Mouse (Mus musculus) heart, embryonic 12.5 days (tissue): ENCODE measurements at regions not wholly inside any gene's neighbourhood (a gene's known extent, or its start where the extent isn't known, plus 50 kb on each side); places are given as distances from the start of the nearest gene placed in this dataset.

ENCODE experiments used
- ATAC-seq: fragments of 200-750 bp; cut with Nextera tagmentation; 2 replicates; pipeline ENCODE4 v1.8.0; 2017; ENCODE audit warnings: moderate TSS enrichment, moderate library complexity; ENCODE audit not compliant: insufficient number of reproducible peaks, low FRiP score
- H3K27ac ChIP-seq: fragments of 300-500 bp; sonication (generic); 2 replicates; pipeline ENCODE4 v1.5.1; 2016; ENCODE audit warnings: mild to moderate bottlenecking, moderate library complexity; ENCODE audit not compliant: poor library complexity, severe bottlenecking
- H3K27me3 ChIP-seq: fragments of 300-500 bp; sonication (generic); replicated peaks from 2 replicates; pipeline ENCODE4 v1.6.1; 2016; ENCODE audit warnings: mild to moderate bottlenecking, moderate library complexity
- H3K36me3 ChIP-seq: fragments of 300-500 bp; sonication (generic); 2 replicates; pipeline ENCODE4 v1.6.1; 2016; ENCODE audit warnings: mild to moderate bottlenecking, moderate library complexity
- H3K4me1 ChIP-seq: fragments of 300-500 bp; sonication (generic); replicated peaks from 2 replicates; pipeline ENCODE4 v1.6.1; 2016; ENCODE audit warnings: mild to moderate bottlenecking
- H3K4me2 ChIP-seq: fragments of 300-500 bp; sonication (generic); 2 replicates; pipeline ENCODE4 v1.6.1; 2016; ENCODE audit warnings: mild to moderate bottlenecking, moderate library complexity
- H3K4me3 ChIP-seq: fragments of 300-500 bp; sonication (generic); 2 replicates; pipeline ENCODE4 v1.5.1; 2016; ENCODE audit warnings: mild to moderate bottlenecking
- H3K9ac ChIP-seq: fragments of 300-500 bp; sonication (generic); 2 replicates; pipeline ENCODE4 v1.6.1; 2016; ENCODE audit warnings: mild to moderate bottlenecking, moderate library complexity
- H3K9me3 ChIP-seq: fragments of 300-500 bp; sonication (generic); replicated peaks from 2 replicates; pipeline ENCODE4 v1.6.1; 2016; ENCODE audit warnings: mild to moderate bottlenecking, moderate library complexity
- WGBS: fragments of 180-500 bp; shearing (Covaris S2); methylation state at CpG from one replicate; pipeline ENCODE4 v1.1.7; 2016; 5-methylcytosine and 5-hydroxymethylcytosine counted together

DNA sequence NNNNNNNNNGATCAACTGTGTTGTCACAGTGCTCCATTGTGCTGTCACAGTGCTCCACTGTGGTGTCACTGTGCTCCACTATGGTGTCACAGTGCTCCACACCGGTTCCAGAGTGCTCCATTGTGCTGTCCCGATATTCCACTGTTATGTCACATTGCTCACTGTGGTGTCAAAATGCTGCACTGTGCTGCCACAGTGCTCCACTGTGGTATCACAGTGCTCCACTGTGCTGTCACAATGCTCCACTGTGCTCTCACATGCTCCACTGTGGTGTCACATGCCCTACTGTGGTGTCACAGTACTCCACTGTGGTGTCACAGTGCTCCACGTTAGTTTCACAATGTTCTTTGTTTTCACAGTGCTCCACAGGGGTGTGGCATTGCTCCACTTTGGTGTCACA lies 359.3 kb upstream of the Olfr161 start:
- H3K36me3 ChIP-seq: no peaks in the 10 kb centered on the region
- WGBS: 59% methylated on average over 3 of the region's 3 CpGs
- ATAC-seq: peak; percentile 51; the same call in 1 of the 2 replicates
- H3K4me3 ChIP-seq: no peak overlapping the region
- H3K9ac ChIP-seq: no peak overlapping the region
- H3K9me3 ChIP-seq: peaks cover 53% of the 10 kb centered on the region
- no peak overlapping the region for H3K4me2 ChIP-seq
- no peaks in the 10 kb centered on the region for H3K27me3 ChIP-seq
- H3K4me1 ChIP-seq: no peaks in the 10 kb centered on the region
- no peak overlapping the region for H3K27ac ChIP-seq

DNA sequence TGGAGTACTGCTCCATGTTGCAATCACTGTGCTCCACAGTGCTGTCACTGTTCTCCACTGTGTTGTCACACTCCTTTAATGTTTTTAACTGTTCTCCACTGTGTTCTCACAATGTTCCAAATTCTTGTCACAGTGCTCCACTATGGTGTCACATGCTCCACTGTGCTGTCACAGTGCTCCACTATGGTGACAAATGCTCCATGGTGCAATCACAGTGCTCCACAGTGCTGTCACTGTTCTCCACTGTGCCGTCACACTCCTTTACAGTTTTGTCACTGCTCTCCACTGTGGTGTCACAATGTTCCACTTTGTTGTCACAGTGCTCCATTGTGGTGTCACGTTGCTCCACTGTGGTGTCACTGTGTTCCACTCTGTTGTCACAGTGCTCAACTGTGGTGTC lies 358.2 kb upstream of the Olfr161 start:
- Histone ChIP-seq H3K27ac (no peak overlapping the region), H3K27me3 (no peaks in the 10 kb centered on the region), H3K9ac (no peak overlapping the region), H3K9me3 (peaks cover 61% of the 10 kb centered on the region), H3K4me2 (no peak overlapping the region), H3K4me3 (no peak overlapping the region), H3K36me3 (no peaks in the 10 kb centered on the region), H3K4me1 (no peaks in the 10 kb centered on the region)
- 0 out of 2 replicates have a peak, but pooled peaks have one; percentile 26 for ATAC-seq
- 34% methylated on average over 2 of the region's 2 CpGs for WGBS

DNA sequence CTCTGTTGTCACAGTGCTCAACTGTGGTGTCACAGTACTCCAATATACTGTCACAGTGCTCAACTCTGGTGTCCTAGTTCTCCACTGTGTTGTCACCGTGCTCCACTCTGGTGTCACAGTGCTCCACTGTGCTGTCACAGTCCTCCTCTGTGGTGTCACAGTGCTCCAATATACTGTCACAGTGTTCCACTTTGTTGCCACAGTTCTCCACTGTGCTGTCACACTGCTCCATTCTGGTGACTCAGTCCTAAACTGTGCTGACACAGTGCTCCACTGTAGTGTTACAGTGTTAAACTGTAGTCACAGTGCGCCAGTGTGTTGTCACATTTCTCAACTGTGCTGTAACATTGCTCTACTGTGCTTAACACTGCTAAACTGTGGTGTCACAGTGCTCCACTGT lies 356.8 kb upstream of the Olfr161 start:
- Histone ChIP-seq H3K36me3 (no peaks in the 10 kb centered on the region), H3K27ac (no peak overlapping the region), H3K27me3 (no peaks in the 10 kb centered on the region), H3K4me2 (no peak overlapping the region), H3K4me3 (no peak overlapping the region), H3K9ac (no peak overlapping the region), H3K9me3 (peaks cover 76% of the 10 kb centered on the region), H3K4me1 (no peaks in the 10 kb centered on the region)
- peak; percentile 41 for ATAC-seq
- WGBS: 44% methylated on average over 2 of the region's 2 CpGs

DNA sequence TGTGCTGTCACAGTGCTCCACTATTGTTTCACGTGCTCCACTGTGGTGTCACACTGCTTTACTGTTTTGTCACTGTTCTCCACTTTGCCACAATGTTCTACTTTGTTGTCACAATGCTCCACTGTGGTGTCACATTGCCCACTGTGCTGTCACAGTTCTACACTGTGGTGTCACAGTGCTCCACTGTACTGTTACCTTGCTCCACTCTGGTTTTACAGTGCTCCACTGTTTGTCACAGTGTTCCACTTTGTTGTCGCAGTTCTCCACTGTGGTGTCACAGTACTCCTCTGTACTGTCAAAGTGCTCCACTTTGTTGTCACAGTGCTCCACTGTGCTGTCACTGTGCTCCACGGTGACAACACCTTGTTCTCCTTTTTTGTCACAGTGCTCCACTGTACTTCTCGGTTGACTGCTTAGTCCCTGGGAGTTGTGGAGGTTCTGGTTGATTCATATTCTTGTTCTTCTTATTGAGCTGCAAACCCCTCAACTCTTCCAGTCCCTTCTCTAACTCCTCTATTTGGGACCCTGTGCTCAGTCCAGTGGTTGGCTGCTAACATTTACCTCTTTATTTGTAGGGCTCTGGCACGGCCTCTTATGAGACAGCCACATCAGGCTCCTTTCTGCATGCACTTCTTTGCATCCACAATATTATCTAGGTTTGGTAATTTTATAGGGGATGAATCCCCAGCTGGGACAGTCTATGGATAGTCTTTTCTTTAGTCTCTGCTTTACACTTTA lies 349.7 kb upstream of the Olfr161 start:
- 59% methylated on average over 5 of the region's 5 CpGs for WGBS
- Histone ChIP-seq H3K27me3 (no peaks in the 10 kb centered on the region), H3K4me1 (no peaks in the 10 kb centered on the region), H3K9ac (no peak overlapping the region), H3K27ac (no peak overlapping the region), H3K9me3 (peaks cover 60% of the 10 kb centered on the region), H3K4me3 (no peak overlapping the region), H3K36me3 (no peaks in the 10 kb centered on the region), H3K4me2 (no peak overlapping the region)
- ATAC-seq: peak; percentile 13; the same call in 1 of the 2 replicates

GRCm38 (mm10) chr16:3241939-3242338 lies 348.9 kb upstream of the Olfr161 start:
- Histone ChIP-seq H3K9me3 (peaks cover 56% of the 10 kb centered on the region), H3K27ac (no peak overlapping the region), H3K4me2 (no peak overlapping the region), H3K27me3 (no peaks in the 10 kb centered on the region), H3K4me3 (no peak overlapping the region), H3K9ac (no peak overlapping the region), H3K4me1 (no peaks in the 10 kb centered on the region), H3K36me3 (no peaks in the 10 kb centered on the region)
- 65% methylated on average over 1 of the region's 1 CpGs for WGBS
- ATAC-seq: no peak

- H3K27me3 ChIP-seq: no peaks in the 10 kb centered on the region
Measured at GRCm38 (mm10) chr16:3246422-3246821, 344.4 kb upstream of the Olfr161 start.

DNA sequence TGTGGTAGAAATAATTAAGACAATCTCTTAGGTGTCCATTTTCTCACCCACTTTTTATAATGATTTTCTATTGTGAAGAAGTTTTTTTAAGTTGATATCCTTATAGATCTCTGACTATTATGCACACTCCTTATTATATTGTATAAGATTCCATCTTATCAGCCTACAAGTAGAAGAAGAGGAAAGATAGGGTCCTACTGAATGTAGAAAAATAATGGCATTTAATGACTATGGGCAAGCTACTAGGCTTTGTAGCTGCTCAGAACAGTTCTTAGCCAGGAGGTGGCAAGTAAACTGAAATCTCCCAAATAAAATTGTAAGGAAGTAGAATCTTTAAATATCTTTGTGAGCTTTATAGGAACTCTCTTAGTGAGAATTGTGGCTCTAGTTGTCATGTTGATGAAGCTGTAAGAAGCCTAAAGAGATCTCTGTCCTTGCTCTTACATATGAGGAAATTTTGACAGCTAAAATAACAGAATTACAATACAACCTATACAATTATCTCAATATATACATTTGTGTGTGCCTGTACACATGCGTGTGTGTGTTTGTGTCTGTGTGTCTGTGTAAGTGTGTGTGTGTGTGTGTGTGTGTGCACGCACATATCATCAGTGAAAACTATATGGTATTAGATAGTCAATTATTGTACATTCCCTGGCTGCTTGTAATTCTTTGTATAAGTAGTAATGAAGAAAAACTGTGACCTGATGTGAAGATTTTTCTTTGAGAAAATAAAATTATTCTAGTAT lies 343.7 kb upstream of the Olfr161 start:
- Histone ChIP-seq H3K4me2 (no peak overlapping the region), H3K36me3 (no peaks in the 10 kb centered on the region), H3K4me1 (no peaks in the 10 kb centered on the region), H3K9ac (no peak overlapping the region), H3K9me3 (peaks cover 13% of the 10 kb centered on the region), H3K27ac (no peak overlapping the region), H3K4me3 (no peak overlapping the region), H3K27me3 (no peaks in the 10 kb centered on the region)
- peak; percentile 33; the same call in 1 of the 2 replicates for ATAC-seq
- 31% methylated on average over 2 of the region's 2 CpGs for WGBS

More at GRCm38 (mm10) chr16:3246422-3246821, 344.4 kb upstream of the Olfr161 start:
- Histone ChIP-seq H3K9me3 (peaks cover 16% of the 10 kb centered on the region), H3K36me3 (no peaks in the 10 kb centered on the region), H3K4me1 (no peaks in the 10 kb centered on the region), H3K9ac (no peak overlapping the region), H3K4me3 (no peak overlapping the region), H3K4me2 (no peak overlapping the region), H3K27ac (no peak overlapping the region)
- ATAC-seq: no peak

DNA sequence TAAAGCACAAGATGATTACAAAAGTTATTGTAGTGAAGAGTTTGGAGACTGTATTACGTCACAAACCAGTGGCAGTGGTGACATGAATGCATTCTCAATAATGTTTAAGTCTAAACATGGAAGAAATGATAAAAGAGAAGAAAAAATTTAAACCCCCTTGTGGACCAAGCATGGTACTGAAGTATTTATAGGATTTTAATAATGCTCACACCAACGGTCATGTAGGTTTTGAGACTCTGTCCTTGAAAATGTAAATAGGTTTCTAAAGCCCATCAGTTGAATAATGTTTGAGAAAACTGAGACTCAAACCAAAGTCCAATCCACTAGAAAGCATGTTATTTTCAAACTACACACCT lies 343.1 kb upstream of the Olfr161 start:
- Histone ChIP-seq H3K9ac (no peak overlapping the region), H3K4me2 (no peak overlapping the region), H3K4me1 (no peaks in the 10 kb centered on the region), H3K27me3 (no peaks in the 10 kb centered on the region), H3K27ac (no peak overlapping the region), H3K4me3 (no peak overlapping the region), H3K9me3 (peaks cover 13% of the 10 kb centered on the region), H3K36me3 (no peaks in the 10 kb centered on the region)
- 43% methylated on average over 2 of the region's 2 CpGs for WGBS
- no peak for ATAC-seq

DNA sequence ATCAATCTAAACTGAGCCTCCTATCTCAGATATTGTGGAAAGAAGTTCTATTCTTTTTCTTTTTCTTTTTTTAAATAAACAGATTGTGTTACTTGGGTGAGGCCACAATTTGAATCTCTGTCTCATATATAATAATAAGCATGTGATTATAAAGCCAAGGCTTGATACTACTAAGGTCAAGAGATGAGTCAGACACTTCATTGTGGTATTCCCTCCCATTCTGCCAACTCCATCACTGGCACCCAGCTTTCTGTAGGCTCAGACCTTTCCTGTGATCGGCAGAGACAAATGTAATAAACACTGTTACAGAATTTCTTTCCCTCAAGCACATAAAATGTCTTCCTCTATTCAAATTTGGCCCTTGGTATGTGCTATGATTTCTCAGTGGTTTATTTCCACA lies 337.0 kb upstream of the Olfr161 start:
- no peak for ATAC-seq
- Histone ChIP-seq H3K9ac (no peak overlapping the region), H3K4me2 (no peak overlapping the region), H3K36me3 (no peaks in the 10 kb centered on the region), H3K4me1 (no peaks in the 10 kb centered on the region), H3K4me3 (no peak overlapping the region), H3K27me3 (no peaks in the 10 kb centered on the region), H3K9me3 (peaks cover 16% of the 10 kb centered on the region), H3K27ac (no peak overlapping the region)
- WGBS: 34% methylated on average over 1 of the region's 1 CpGs

GRCm38 (mm10) chr16:3256051-3256450 lies 334.8 kb upstream of the Olfr161 start:
- H3K27me3 ChIP-seq: no peaks in the 10 kb centered on the region
- ATAC-seq: no peak
- H3K4me2 ChIP-seq: no peak overlapping the region
- no peak overlapping the region for H3K27ac ChIP-seq
- no peak overlapping the region for H3K4me3 ChIP-seq
- no peak overlapping the region for H3K9ac ChIP-seq
- H3K36me3 ChIP-seq: no peaks in the 10 kb centered on the region
- peaks cover 16% of the 10 kb centered on the region for H3K9me3 ChIP-seq
- no peaks in the 10 kb centered on the region for H3K4me1 ChIP-seq

GRCm38 (mm10) chr16:3265351-3265750 lies 325.5 kb upstream of the Olfr161 start:
- Histone ChIP-seq H3K9ac (no peak overlapping the region), H3K4me3 (no peak overlapping the region), H3K27ac (no peak overlapping the region), H3K4me1 (no peaks in the 10 kb centered on the region), H3K9me3 (peaks cover 32% of the 10 kb centered on the region), H3K36me3 (no peaks in the 10 kb centered on the region), H3K4me2 (no peak overlapping the region), H3K27me3 (no peaks in the 10 kb centered on the region)
- peak; percentile 13; the same call in 1 of the 2 replicates for ATAC-seq
- 78% methylated on average over 1 of the region's 1 CpGs for WGBS
